Mouse (Mus musculus) erythroblast, adult 5-6 weeks (primary cell): ENCODE measurements around the gene Efemp2. TPM values are rescaled to one million over a fixed set of nuclear protein-coding genes. Genes with fewer than 3 reads are reported as not detected.

ENCODE experiments used
- ATAC-seq: replicated peaks from 2 replicates; pipeline ENCODE4 v1.8.0; 2016; ENCODE audit warnings: moderate number of reproducible peaks, mild to moderate bottlenecking, moderate TSS enrichment, inconsistent platforms; ENCODE audit not compliant: poor library complexity, low FRiP score, severe bottlenecking
- total RNA-seq, 2 experiments: library from RNA; stranded (forward) in 1 of 2; stranded (reverse) in 1 of 2; fragments of 150-400 nt in 1 of 2; fragments of 200-764, 138-1000 nt in 1 of 2; gene quantifications; 2 replicates each; pipeline versions ENCODE4 v1.2.3 to v1.2.4; 2015 to 2017; ENCODE audit warnings: low replicate concordance in 2 of 2

The Efemp2 gene
- total RNA-seq (2015; ENCODE audit: low replicate concordance): not detected in 2 replicates
- total RNA-seq (2017; ENCODE audit: low replicate concordance): 3.4 TPM in 1 of 2 replicates, not detected in the other

DNA sequence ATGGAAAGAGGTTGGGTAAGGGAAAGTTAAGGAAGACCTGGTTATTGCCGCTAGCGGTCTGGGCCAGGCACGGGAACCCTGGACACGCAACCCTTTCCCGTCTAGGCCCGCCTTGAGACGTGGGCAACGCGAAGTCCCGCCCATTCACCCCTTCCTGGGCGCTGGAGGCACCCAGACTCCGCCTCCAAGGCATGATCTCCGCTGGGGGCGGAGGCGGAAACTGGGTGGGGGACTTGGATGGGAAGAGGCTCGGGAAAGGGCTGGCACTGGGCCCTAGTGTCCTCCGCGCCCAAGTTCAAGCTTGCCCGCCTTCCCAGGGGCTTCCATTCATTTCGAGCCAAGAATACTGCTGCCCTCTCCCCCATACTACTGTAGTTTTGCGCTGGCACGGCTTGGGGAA is at the start of gene Efemp2:
TSS of gene Efemp2 (plus strand) at position 235 of the 400 bp plus-strand sequence.
- no peak for ATAC-seq

DNA sequence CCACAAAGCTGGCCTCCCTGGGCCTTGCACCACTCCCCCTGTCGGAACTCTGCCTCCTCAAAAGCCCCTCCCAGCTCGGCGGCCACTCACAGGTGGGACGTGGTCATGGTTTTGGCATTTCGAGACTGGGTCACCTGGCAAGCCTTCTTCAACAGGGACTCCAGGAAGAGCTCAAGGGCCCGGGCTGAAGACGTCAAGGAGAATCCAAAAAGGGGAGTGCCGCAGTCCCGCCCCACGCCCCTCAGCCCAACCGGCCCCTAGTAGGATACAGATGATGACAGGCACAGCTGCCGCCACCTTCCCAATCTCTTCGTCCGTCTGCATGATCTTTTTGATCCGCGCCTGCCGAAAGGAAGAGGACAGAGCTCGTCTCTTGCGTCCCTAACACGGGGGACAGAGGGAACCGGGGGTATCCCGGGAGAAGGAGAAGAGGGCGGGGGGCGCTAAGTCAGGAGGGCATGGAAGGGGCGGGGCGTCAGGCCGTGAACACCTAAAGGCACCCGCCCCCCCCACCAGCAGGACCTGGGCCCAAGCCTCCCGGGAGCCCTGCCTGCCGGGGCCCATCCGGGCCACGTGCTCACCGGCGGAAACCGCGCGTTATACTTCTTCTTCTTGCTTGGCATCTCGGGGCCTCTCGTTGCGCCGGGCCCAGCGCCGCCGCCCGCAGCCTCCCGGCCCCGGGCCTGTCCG is 49.5 kb upstream of the Efemp2 start:
- 0 out of 2 replicates have a peak, but pooled peaks have one; percentile 5 for ATAC-seq

DNA sequence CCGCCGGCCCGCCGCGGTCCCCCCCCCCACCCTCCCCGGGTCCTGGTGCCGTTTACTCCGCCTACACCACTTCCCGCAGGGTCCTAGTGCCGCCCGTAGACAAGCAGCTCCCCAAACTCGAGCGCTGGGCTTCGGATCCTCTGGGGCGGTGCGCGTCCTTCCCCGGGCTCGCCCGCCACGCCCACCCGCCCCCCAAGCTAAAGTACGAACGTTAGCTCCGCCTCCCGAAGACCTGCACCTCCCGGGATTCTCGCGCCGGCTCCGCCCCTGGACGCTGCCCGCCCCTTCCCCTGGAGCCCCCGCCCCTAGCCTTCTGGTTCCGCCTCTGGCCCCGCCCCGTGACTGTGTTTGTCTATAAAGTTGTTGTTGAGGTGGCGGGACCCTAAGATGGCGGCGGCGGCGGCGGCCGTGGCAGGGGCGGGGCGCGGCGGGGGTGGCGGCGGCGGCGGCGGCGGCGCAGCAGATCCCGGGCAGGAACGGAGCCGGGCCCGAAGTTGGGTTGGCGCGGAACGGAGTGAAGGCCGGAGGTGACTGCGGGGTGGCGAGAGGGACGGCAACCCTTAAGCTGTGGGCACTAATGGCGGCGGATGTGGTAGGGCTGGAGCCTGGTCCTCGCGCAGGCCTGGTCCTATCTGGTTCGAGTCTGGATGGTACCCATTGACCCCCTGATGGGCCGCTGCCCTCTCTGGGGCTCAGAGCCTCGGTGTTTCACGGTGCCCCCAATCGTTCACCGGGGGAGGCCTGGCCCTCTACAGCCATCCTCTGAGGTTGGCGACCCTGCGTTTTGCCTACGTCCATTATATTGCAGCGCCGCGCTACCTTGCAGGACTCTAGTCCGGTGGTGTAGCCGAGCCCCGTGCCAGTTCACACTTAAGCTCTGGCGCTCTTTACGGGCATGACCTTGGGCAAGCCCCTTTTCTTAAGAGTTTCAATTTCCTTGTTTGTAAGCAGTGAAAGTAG is 48.7 kb upstream of the Efemp2 start, which contains the start of the genes Drap1 and AI837181:
TSS of gene Drap1 (minus strand) at position 198 of the 960 bp plus-strand sequence.
TSS of gene AI837181 (plus strand) at position 363 of the 960 bp plus-strand sequence.
- peak; percentile 78 for ATAC-seq

DNA sequence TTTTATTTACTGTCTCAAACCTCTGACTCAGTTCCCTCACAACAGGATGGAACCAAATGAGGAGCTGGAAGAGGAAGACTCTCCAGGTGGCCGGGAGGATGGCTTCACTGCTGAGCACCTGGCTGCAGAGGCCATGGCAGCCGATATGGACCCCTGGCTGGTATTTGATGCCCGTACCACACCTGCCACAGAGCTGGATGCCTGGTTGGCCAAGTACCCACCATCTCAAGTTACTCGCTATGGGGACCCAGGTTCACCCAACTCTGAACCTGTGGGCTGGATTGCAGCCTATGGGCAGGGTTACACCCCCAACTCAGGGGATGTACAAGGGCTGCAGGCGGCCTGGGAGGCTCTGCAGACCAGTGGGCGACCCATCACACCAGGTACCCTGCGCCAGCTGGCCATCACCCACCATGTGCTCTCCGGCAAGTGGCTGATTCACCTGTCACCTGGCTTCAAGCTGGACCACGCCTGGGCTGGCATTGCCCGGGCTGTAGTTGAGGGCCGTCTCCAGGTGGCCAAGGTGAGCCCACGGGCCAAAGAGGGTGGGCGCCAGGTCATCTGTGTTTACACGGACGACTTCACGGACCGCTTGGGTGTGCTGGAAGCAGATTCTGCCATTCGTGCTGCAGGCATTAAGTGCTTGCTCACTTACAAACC is 47.7 kb upstream of the Efemp2 start:
- ATAC-seq: no peak; the same call in 1 of the 2 replicates

DNA sequence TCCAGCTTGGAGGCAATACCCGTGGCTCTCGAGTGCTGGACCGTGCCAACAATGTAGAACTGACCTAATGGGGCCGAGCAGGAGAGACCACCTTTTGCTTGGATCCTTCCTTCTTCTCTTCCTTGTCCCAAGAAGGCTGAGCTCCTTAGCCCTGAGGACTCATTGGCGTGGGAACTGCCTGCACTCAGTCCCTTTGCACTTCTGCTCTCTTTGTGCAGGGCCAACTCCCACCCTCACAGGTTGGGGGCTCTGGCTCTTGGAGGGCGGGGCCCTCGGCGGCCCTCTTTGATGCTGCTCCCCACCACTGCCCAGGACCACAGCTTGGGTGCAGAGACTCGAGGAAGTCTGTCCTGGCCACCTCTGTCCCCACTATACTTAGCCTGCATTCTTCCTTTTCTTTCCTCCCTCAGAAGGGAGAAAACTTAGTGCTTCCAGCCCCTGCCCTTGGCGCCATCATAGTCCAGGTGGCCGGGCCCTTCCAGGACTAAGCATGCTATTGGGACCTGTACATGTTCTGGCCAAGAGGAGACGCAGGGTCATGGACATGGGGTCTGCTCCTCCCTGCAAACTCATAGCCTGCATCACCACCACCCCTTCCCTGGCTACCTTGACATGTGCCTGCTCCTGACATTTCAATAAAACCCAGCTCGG is 47.0 kb upstream of the Efemp2 start:
- ATAC-seq: no peak

DNA sequence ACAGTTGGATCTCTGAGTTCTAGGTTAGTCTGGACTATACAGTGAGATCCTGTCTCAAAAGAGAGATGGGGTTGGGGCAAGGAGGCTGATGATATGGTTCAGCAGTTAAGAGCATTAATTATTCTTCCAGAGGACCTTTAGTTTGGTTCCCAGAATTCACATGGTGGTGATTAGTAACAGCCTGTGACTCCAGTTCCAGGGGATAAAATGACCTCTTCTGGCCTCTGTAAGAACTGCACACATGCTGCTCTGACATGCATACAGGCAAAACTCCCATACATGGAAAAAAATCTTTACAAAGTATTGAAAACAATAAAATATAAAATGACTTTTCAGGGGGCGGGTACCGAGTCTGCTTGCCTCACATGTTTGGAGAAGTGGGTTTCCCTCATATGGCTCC is 45.7 kb upstream of the Efemp2 start:
- no peak for ATAC-seq

DNA sequence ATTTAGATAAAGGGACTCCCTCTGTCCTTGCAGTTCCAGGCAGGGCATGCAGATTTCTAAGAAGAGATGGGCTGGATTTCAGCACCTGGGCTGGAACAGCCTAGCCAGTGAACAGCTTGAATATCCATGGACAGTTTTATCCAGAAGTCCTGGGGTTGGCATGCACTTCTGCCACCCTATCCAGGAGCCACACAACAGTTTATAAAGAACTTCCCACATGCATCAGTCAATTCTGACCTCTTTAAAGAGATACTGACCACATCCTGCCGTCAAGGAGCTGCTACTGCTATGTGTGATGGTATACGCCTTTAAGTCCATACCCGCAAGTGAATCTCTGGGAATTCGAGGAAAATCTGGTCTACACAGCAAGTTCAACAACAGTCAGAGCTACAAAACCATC is 44.5 kb upstream of the Efemp2 start:
- no peak for ATAC-seq

DNA sequence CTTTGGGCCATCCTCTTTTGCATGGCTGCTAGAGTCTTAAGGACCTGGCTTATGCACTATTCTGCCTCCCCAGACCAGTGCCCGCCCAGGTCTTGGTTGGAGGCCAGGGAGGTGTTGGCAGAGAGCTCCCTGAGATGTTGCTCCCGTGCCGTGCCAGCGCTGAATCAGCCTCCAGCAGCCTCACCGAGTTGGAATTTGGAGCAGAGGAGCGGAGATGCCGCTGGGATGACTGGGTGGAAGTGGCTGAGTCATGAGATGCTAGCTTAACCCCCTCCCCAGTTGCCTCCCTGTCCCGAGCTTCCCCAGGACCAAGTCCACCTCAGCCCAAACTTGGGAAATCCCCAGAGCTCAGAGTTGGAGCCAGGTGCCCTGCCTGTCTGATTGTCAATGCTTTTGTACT is 43.9 kb upstream of the Efemp2 start:
- ATAC-seq: no peak

DNA sequence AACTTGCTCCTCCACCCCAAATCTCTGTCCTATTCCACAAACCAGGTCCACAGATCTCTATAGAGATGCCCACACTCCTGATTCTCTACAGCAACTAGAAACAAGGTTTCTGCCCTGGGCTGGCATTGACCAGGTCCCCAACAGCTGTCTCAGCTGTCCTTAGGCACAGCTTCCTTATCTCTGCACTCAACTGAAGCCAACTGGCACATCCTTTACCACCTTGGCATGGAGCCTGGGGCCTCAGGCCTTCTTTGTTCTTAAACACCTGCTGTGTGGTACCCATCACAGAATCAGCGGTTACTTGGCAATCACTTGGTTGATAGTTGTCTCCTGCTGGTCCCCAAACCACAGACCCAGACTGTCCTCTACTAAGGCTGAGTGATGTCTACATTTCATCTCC is 43.3 kb upstream of the Efemp2 start:
- no peak for ATAC-seq

DNA sequence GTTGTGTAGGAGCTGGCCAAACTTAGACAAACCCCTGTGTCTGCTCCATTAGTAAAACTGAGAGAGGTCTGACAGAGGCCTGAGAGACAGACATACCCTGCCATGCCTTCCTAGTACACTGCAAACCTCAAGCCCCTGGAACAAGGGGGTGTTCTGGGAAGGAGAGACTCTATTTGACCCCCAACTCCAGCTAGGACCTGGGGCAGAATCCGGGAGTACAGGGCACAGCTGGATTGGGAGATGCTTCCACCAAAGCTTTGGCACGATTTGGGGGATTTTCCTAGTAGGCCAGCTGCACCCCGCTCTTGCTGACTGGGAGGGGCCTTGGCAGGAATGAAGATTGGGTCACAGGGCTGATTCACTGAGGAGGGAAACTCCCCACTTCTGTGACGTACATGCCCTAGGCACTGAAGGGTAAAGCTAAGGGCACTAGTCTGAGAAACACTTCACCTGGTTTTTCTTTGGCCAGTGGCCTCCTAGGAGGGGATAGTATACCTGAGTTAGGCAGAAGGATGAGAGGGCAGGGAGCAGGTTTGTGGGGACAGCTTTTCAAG is 41.8 kb upstream of the Efemp2 start:
- no peak for ATAC-seq

DNA sequence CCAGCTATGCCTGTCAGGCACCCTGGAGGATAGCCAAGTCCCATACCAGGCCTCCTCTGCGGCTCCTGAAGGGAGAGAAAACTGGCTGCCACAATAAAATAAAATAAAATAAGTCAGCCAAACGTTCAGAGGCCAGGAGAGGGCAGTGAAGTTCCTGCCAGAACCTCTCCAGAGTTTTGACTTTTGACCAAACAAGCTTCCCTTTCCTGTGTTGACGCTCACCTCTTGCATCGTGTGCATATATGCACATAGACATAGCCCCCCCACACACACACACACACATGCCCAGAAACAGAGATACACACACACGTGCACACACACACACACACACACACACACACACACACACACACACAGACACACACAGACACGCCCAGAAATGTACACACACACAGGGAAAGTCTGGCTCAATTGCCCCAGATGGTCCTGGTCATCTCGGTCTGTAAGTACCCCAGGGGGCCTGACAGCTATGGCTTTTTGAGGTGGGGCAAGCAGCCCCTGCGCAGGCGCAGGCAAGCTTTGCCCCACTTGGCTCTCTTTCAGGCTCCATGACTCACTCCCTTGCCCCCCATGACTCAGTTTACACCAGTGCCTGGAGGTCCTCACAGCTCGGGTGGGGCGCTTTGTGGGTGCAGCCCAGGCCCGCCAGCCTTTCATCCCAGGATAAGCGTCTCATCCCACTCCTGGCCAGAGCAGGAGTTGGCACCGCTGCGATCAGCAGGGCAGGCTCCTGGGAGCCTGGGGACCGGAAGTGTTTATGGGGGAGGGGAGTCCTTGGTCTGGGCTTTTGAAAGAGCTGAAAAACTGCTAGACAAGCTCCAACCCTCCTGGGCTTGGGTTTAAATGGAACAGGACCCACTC is 40.5 kb upstream of the Efemp2 start:
- no peak; the same call in 1 of the 2 replicates for ATAC-seq

DNA sequence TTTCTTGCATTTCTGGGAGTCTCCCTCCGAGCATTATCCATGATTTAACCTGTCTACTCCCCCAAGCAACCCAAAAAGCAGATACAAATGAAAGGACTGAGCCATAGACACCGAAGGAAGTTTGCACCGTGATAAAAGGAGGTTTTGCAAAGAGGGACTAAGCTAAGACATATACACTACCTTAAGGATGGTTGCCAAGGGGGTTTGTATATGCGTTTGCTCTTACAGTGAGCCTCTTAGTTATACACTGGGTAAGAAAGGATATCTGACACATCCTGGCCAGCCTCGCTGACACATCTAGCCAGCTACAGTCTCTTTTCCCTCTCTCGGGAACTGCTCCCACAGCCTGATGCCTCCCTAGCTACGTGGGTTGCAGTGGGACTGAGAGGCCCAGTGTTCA is 39.8 kb upstream of the Efemp2 start:
- no peak for ATAC-seq

DNA sequence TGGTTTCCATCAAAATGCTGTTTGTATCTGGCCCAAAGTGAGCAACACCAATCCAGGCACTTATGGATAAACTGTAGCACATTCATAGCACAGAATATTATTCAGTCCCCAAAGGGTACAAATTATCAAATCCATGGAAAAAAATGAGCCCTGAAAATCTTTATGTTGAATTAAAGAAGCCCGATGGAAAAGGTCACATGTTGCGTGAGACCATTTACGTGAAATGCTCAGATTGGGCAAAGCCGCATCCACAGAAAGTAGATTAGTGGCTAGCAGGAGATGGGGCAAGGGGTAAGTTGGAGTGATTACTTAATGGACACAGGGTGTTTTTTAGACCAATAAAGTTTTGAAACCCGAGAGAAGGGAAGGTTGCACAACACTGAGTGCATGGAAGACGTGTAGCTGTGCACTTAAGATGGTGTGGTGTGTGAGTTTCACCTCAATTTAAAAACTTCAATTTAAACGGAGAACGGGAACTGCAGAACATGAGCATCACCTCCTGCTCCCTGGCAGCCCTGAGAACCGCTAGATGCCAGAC is 29.3 kb upstream of the Efemp2 start:
- no peak for ATAC-seq

DNA sequence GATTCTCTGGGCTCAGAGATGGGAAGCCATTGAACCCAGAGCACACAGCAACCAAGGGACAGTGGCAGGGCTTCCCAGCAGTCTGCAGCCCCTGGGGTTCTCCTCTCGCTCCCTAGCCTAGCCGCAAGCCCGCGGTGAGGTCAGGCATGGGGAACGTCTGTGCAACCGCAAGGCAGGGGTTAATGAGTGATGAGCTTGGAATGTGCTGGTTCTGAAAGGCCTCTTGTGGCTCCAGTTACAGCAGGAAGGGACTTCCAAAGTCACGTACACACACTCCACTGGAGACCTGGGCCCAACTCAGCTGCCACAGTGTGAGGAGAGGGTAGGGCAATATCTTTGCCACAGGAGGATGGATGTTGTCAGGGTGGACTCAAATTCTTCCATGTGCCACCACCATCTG is 28.8 kb upstream of the Efemp2 start:
- no peak for ATAC-seq

DNA sequence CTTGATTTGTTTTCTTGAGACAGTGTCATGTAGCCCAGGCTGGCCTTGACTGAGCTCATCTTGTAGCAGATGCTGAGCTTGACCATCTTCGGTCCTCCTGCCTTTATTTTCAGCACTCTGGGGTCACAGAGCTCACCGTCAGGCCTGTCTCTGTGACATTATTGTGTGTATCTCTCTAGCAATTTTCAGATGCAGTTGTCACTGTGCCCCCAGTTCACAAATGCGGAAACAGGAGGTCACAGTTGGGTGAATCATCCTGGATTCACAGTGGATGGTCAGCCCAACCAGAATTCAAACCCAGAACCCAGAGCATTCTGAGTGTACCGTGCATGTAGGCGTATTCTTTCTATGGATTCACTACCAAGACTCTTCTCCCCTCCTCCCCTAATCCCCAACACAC is 28.0 kb upstream of the Efemp2 start:
- ATAC-seq: no peak

DNA sequence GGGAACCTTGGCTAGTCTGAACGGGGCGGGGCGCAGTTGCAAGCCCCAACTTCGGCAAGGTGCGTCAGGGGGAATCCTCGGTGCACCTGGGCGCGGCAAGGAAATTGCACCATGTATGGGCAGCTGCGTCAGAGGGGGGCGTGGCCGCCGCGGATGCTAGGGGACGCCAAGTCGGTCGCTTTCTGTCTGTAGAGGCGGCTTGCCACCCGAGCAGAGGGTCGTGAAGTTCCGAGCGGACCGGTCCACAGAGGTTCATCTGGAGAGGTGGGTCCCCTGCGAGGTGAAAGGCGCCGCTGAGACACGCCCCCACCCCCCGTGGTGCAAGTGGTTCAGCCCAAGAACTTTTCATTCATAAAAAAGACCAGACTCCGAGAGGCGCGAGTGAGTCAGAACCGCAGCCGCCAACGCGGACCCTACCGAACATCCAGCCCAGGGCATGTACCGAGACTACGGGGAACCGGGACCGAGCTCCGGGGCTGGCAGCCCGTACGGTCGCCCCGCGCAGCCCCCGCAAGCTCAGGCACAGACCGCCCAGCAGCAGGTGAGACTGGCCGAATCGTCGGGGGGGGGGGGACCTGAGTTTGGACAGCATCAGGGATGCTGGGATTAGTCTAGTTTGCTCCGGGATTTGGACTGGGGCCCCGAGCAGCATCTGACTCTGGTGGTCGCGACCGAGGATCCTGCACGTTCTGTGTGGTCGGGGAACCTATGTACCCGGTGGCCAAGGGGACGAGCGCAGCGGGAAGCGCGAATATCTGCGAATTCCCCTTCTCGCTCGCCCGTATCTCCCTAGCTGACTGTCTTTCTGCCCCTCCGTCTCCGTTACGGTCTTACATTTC is 26.0 kb upstream of the Efemp2 start, which contains the start of gene Fosl1:
TSS of gene Fosl1 (plus strand) at position 33 of the 839 bp plus-strand sequence.
- ATAC-seq: peak; percentile 47; the same call in 1 of the 2 replicates
